Mouse (Mus musculus) frontal cortex, adult 2 months (tissue): ENCODE measurements around the gene Rpl9-ps1. TPM values are rescaled to one million over a fixed set of nuclear protein-coding genes. Genes with fewer than 3 reads are reported as not detected.
A peak's percentile ranks its signal among the peaks of the same experiment; 100 is the strongest.

ENCODE experiments used
- DNase-seq, 2 experiments: peaks; one replicate each; pipeline ENCODE4 v3.0.0; 2022; ENCODE audit warnings: low spot score in 1 of 2; ENCODE audit errors: extremely low spot score in 1 of 2
- polyA plus RNA-seq: library from polyadenylated mRNA; depleted of rRNA; stranded (reverse); fragments of >200 nt; gene quantifications from 2 replicates; pipeline ENCODE4 v1.2.3, GENCODE M21; 2012; rRNA removed

The Rpl9-ps1 gene
- not detected in 2 replicates for polyA plus RNA-seq

DNA sequence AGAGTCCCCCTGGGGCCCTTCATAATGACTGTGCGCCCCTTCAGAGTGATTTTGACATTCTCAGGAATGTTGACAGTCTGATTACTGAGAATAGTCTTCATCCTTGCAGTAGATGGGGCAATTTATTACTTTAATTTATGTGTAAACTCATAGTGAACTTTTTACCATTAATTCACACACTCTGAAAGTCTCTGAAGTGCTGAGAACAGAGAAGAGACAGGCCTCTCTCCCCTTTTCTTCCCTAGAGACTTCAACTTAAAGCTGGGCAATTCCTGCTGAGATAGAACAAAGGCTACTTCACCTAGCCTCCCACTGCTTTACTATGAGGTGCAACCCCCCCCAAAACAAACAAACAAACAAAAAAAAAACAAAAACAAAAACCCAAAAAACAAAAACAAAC is at the start of gene Rpl9-ps1:
TSS of gene Rpl9-ps1 (minus strand) at position 101 of the 400 bp plus-strand sequence.
- no peak for DNase-seq

- DNase-seq, result no peak
Observed at GRCm38 (mm10) chr11:83692008-83692407, 46.6 kb upstream of the Rpl9-ps1 start.

GRCm38 (mm10) chr11:83689918-83690317 is 44.5 kb upstream of the Rpl9-ps1 start:
- DNase-seq, result no peak

GRCm38 (mm10) chr11:83675665-83676064 is 30.2 kb upstream of the Rpl9-ps1 start:
- DNase-seq, result no peak

- DNase-seq, result no peak
Observed at GRCm38 (mm10) chr11:83671743-83672142, 26.3 kb upstream of the Rpl9-ps1 start.

DNA sequence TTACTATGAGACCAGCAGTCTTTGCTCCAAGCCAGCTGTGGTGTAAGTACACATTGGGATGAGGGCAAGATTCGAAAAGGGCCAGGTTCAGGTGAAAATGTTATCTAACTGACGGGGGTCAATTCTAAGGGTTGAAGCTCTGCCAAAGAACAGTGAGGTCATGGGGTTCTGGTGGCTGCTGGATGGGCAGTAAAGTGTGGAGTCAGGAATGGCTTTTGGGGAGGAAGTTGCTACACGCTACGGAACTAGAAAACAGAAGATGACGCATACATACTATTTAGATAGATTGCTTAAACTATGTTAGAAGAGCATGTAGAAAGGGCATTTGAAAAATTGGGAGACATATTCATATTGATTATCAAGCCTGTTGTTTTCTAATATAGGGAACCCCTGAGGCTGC is 18.1 kb upstream of the Rpl9-ps1 start:
- no peak for DNase-seq

DNA sequence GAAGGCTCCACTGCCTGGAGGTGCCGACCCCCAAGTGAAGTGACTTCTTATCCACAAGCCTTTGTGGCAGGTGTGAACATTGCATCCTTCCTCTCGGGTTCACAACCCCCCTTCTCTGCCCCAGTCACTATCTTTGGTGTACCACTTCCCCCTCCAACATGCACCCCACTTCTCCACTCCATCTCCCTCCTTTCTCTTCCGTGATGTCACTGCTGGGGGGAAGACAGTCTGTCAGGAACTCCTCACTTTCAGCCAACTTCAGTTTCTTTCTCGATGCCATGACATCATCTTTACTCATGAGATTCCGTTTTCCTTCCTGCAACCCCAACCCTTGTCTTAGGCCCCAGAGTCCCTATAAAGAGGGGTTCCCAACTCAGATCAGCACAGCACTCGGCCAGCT is 16.8 kb upstream of the Rpl9-ps1 start, which contains the start of gene Ccl4:
TSS of gene Ccl4 (plus strand) at position 381 of the 400 bp plus-strand sequence.
- no peak for DNase-seq

DNA sequence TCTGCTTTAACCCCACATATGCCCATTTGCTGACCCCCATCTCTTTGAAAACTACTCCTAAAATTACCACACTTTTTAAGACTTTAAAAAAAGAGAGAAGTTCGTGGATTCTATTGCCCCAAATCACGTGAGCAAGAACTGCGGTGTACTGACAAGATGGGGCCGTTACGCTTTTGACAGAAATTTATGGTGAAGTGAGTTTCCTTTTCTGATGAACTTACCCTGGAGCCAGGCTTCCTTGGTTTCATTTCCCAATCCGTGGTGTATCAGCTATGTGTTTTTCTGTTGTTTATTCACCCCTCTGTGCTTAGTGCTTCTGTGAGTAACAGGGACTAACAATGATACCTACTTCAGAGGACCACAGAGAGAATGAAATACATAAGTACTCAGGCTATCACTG is 13.4 kb upstream of the Rpl9-ps1 start:
- no peak for DNase-seq

DNA sequence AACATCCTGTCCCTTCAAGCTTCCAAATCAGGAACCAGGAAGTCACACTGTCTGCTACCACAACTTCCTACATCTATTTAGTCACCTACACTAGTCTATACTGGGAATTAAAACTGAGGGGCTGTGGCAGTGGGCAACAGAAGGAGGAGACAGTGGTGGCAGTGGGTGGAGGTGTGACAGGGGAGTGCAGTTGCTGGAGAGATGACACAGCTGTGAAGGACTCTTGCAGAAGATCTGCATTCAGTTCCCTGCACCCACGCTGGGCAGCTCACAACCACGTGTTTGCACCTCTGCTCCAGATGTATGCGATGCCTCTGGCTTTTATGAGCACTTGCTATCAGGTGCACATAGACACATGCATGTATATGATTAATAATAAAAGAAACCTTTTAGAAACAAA is 12.1 kb upstream of the Rpl9-ps1 start:
- DNase-seq, result peak in 1 of 2 experiments; percentile 17

DNA sequence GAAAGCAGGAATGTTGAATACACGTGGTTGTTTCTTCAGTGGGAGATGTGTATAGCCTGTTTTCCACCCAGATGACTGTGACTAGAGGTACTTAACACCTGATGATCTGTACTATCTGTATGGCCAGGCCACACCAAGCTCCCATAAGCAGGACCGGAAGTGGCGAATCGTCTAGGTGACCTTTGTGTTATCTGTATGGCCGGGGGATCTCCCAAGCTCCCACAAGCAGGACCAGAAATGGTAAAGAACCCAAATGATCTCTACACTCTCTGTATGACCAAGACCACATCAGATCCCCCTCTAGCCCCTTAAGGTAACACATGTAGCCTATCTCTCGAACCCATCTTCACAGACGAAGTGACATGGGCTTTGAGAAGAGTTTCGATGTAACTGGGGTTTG is 9.2 kb upstream of the Rpl9-ps1 start:
- DNase-seq, result no peak

DNA sequence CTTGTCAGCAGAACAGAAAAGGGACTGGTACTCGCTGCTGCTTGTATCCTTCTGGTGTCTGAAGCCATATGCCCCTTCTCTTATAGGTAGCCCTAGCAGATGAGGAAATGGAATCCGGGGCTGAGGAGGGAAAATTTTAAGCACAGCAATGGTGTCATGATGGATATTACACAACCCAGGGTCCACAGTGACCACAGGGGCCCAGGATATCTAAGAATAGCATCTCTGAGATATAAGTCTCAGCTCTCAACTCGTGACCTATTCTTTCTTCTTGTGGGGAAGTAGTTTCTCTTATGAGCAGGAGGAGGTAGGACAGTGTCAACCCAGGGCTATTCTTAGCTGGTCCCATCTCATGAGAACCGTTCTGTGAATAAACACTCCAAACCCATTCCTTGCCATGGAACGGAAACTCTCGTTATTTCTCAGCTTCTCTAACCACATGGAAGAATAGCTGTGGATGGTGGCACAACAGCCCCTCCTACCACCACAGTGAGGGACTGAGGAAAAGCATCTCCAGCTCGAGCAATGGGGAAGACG is 4.0 kb upstream of the Rpl9-ps1 start, which contains the start of gene Ccl3:
TSS of gene Ccl3 (minus strand) at position 51 of the 537 bp plus-strand sequence.
- DNase-seq, result no peak

DNA sequence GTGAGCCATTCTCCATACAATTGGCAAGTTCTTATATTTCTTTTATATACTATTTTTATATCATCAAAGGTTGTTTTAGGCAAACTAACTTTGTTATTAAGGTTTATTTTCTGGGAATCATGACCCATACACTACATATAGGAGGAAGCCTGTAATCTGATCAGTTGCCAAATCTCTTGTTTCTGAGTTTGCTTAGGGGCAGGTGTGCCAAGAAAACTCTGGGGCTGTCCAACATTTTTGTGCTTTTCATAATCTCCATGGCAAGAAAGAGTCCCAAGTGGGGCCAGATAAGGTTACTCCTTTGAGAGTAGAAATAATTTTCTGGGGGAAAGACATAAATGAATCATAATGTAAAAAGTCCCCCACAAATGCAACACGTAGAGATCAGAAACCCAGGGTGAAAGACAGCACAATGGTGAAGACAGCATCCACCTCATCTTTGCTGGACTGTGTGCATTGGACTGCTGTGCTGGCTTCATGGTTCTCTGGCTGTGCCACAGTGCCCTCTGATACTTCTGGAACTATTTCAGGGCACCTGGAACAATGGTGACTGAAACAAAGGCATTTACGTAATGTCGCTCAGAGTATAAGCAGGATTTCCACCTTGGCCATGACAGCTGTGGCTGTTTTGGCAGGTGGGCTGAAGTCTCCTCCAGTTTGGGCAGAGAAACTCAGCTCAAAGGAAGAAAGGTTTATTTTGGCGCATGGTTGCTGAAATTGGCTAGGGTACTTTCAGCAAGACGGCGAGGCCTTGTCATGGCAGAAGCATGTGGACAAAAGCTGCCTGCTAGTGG is 1.1 kb upstream of the Rpl9-ps1 start:
- no peak for DNase-seq

DNA sequence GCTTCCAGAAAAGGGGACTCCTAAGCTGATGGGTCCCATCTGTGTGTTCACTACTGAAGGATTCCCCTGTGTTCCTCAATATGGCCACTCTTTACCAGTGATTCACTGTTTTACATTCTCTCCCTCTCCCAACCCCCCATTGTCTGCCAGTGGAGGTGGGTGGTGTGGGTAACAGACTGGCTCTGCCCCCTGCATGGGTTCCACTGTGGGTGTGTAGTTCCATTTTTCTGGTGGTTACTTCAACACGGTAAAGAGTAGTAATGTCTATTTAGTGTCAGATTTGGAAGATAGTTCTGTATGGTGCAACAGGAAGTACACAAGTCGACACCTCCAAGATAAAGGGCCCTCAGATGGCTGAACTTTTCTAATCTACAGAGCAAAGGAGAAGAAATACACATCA is 4.2 kb downstream of the Rpl9-ps1 start:
- DNase-seq, result no peak

- no peak for DNase-seq
Observed at GRCm38 (mm10) chr11:83640141-83640540, 5.3 kb downstream of the Rpl9-ps1 start.

DNA sequence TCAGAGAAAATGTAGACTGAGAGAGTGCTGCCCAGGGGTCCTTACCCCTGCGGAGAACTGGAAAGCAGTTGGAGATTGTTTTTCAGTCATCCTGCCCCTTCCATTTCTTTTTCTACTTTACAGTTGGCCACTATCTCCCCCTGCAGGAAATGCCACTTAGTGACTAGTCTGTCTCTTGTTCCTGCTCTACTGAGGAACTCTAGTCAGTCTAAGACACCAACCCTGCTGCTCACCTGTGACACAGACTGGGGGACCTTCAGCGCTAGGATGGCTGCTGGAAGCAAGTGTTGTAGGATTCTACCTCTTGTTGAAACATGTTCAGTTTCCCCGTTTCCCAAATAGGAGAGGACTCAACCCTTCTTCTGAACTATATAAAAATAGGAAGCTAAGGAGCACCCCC is 5.9 kb downstream of the Rpl9-ps1 start:
- DNase-seq, result no peak

DNA sequence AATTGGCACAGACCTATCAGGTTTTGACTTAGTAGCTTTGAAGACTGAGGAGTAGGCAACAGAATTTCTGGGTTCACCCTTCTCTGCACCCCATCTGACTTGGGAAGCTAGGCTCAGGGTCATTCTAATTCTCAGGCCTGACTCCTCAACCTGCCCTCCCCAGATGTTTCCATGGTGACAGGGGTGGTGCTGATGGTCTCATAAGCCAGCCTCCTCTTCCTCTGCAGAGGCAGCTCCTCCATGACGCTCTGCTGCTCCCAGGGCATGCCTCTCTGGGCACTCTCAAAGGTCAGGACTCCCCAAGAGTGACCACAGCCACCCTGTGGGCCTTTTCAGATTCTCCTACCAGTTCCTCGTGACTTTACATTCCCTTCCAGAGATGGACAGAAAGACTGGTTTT is 6.5 kb downstream of the Rpl9-ps1 start:
- DNase-seq, result no peak

- DNase-seq, result no peak
Observed at GRCm38 (mm10) chr11:83636742-83637235, 8.6 kb downstream of the Rpl9-ps1 start.

DNA sequence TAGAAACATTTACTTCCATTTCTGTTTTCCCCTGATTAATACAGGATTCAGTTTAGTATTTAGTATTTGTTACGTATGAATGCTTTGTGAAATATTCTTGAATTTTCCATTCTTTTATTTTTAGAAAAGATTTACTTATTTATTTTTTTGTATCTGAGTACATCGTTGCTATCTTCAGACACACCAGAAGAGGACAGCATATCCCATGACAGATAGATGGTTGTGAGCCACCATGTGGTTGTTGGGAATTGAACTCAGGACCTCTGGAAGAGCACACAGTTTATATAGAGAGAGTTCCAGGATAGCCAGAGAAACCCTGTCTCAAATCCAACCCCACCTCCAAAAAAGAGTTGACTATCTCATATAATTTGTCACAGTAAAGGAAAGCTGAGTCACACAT is 10.5 kb downstream of the Rpl9-ps1 start:
- no peak for DNase-seq

DNA sequence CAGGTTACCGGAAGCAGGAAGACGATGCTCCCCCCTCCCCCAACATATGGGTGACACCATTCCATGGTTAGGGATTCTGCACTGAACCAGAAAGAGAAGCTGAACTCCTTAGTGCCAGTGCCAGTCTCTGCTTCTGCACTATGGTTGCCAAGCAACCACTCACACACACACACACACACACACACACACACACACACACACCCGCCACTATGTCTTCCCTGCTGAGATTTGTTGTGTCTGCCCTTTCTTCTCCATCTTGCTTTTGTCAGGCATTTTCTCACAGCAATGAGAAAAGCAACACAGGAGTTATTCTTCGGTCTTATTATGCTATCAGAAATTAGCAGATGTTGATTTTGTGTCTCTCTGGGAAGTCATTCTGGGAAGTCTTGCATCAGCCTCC is 11.0 kb downstream of the Rpl9-ps1 start:
- no peak for DNase-seq

- DNase-seq, result no peak
Observed at GRCm38 (mm10) chr11:83632744-83633143, 12.7 kb downstream of the Rpl9-ps1 start.

DNA sequence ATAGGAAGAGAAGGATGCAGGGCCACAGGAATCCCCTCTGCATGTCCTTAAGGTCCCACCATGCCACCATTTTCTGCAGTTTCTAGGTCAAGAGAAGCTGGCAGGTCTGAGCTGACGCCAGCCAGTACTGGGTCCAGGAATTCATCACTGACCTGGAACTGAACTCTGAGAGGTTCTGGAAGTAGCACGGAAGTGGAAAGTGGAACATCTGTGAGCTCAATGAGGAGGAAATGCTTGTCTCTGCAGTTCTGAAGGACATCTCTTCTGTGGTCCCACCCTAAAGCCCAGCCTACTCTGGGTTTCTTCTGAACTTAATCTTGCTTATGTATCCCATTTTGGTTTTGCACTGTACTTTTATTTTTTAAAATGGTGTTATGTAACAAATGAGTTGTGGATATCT is 14.4 kb downstream of the Rpl9-ps1 start:
- DNase-seq, result no peak

DNA sequence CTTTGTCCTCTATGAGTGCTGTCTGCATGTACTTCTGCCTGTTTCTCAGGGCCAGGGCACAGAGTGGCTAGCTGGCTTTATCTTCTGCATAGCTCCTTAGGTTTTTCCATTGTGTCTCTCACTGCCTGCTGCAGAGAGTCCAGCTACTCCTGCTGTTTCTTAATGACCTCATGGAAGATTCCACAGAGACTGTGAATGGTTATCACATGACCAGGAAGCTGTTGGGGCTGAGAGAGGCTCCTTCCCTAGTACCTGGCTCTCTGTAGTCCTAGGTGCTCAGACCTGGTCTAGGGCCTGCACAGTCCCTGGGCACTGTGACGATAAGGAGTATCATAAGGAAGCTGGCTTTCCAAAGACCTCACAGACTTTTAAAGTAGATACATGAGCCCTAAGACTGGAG is 14.8 kb downstream of the Rpl9-ps1 start:
- no peak for DNase-seq
